Mouse (Mus musculus): ENCODE results near the gene Tmub2.
A peak's percentile ranks its signal among the peaks of the same experiment; 100 is the strongest.

Tmub2 gene

DNA sequence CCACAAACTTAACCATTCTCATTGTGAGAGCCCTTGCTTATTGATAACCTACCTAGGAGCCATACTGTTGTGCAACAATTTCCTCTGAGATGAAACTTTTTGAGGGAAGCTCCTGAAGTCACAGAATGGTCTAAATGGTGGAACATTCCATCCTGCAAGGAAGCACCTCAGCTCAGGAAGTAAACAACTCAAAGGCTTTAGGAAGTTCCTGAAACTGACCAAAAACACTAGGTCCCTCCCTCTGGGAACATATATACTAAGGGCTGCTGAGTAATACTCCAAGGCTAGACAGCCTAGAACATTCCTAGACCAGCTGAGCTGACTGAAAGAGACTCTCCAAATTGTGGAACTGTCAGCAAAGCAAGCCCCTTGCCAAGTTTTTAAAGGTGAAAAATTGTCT lies 48.3 kb downstream of the Tmub2 start:
- no peak for DNase-seq

- DNase-seq, result no peak
Measured at GRCm38 (mm10) chr11:102334010-102334409, 49.3 kb downstream of the Tmub2 start.

GRCm38 (mm10) chr11:102334973-102335700 lies 50.4 kb downstream of the Tmub2 start:
- no peak for DNase-seq

GRCm38 (mm10) chr11:102336191-102336590 lies 51.5 kb downstream of the Tmub2 start:
- no peak for DNase-seq

GRCm38 (mm10) chr11:102337921-102338320 lies 53.2 kb downstream of the Tmub2 start:
- no peak for DNase-seq

GRCm38 (mm10) chr11:102338561-102338960 lies 53.8 kb downstream of the Tmub2 start:
- peak; percentile 48 for DNase-seq

All from layer of hippocampus, adult 9-11 months (tissue).